Mouse (Mus musculus) liver, embryonic 14.5 days (tissue): ENCODE measurements around the gene Catip. TPM values are rescaled to one million over a fixed set of nuclear protein-coding genes. Genes with fewer than 3 reads are reported as not detected.

ENCODE experiments used
- ATAC-seq: fragments of 200-750 bp; cut with Nextera tagmentation; 2 replicates; pipeline ENCODE4 v1.8.0; 2017; ENCODE audit warnings: moderate number of reproducible peaks, mild to moderate bottlenecking, moderate library complexity; ENCODE audit not compliant: insufficient read depth
- DNase-seq, 3 experiments: peaks; one replicate each; pipeline ENCODE4 v3.0.0-alpha.2; 2012 to 2013; ENCODE audit warnings: low read depth in 3 of 3, low spot score in 3 of 3
- H3K27ac ChIP-seq: fragments of 300-500 bp; sonication (generic); 2 replicates; pipeline ENCODE4 v1.5.1; 2014; ENCODE audit warnings: moderate library complexity, mild to moderate bottlenecking, control low read depth, inconsistent platforms
- H3K27me3 ChIP-seq: fragments of 300-500 bp; sonication (generic); 2 replicates; pipeline ENCODE4 v1.6.1; 2014; ENCODE audit warnings: mild to moderate bottlenecking, low read length, moderate library complexity; ENCODE audit not compliant: control insufficient read depth, insufficient read depth
- H3K36me3 ChIP-seq: fragments of 300-500 bp; sonication (generic); replicated peaks from 2 replicates; pipeline ENCODE4 v1.6.1; 2014; ENCODE audit warnings: low read depth; ENCODE audit not compliant: control insufficient read depth, insufficient read depth
- H3K4me1 ChIP-seq, 2 experiments: fragments of 200-500 bp in 1 of 2; fragments of 300-500 bp in 1 of 2; sonication (generic) in 1 of 2; replicated peaks; 2 replicates each; pipeline ENCODE4 v1.6.1; 2012 to 2014; ENCODE audit warnings: antibody characterized with exemption in 1 of 2, inconsistent platforms in 1 of 2, low read length in 1 of 2; ENCODE audit not compliant: control insufficient read depth in 2 of 2, insufficient read depth in 2 of 2
- H3K4me2 ChIP-seq: fragments of 300-500 bp; sonication (generic); 2 replicates; pipeline ENCODE4 v1.6.1; 2014; ENCODE audit warnings: low read depth, mild to moderate bottlenecking, control low read depth, moderate library complexity
- H3K4me3 ChIP-seq, 2 experiments: fragments of 200-500 bp in 1 of 2; fragments of 300-500 bp in 1 of 2; sonication (generic) in 1 of 2; 2 replicates each; pipeline ENCODE4 v1.5.1; 2012 to 2014; ENCODE audit warnings: low read depth in 2 of 2, low read length in 2 of 2, mild to moderate bottlenecking in 2 of 2, control low read depth in 1 of 2, inconsistent platforms in 1 of 2, moderate library complexity in 1 of 2; ENCODE audit not compliant: insufficient read depth in 1 of 2
- H3K9ac ChIP-seq: fragments of 300-500 bp; sonication (generic); replicated peaks from 2 replicates; pipeline ENCODE4 v1.6.1; 2014; ENCODE audit warnings: mild to moderate bottlenecking, control low read depth, moderate library complexity
- H3K9me3 ChIP-seq: fragments of 300-500 bp; sonication (generic); 2 replicates; pipeline ENCODE4 v1.6.1; 2016; ENCODE audit warnings: low read length, mixed read lengths; ENCODE audit not compliant: control insufficient read depth
- CTCF ChIP-seq: IDR thresholded peaks from 2 replicates; pipeline ENCODE4 v1.5.1; 2016; ENCODE audit warnings: antibody characterized with exemption, low read depth, control low read depth
- EP300 ChIP-seq: IDR thresholded peaks from 2 replicates; pipeline ENCODE4 v1.6.1; 2016; ENCODE audit warnings: antibody characterized with exemption, low read depth
- WGBS: fragments of 180-500 bp; shearing (Covaris S2); extraction: QIAGEN DNeasy Blood & Tissue Kit; methylation state at CpG from one replicate; pipeline ENCODE4 v1.1.7; 2014; ENCODE audit not compliant: insufficient replicate concordance; 5-methylcytosine and 5-hydroxymethylcytosine counted together
- polyA plus RNA-seq, 2 experiments: library from polyadenylated mRNA; depleted of rRNA in 1 of 2; stranded (reverse) in 1 of 2; unstranded in 1 of 2; fragments of >200 nt; fragmentation: Nextera tagmentation in 1 of 2; extraction: Ambion mirVana in 1 of 2; gene quantifications; 2 replicates each; pipeline versions ENCODE4 v1.2.1 to v1.2.3; 2012 to 2014

Catip gene
- polyA plus RNA-seq, 2 experiments, result 0.10 TPM; not detected in 1

GRCm38 (mm10) chr1:74342308-74342707, 19.6 kb upstream of the Catip start:
- H3K27me3 ChIP-seq, result no peaks in the 10 kb centered on the region
- H3K9me3 ChIP-seq, result no peaks in the 10 kb centered on the region
- no peak for DNase-seq
- H3K4me2 ChIP-seq, result no peak overlapping the region
- no peak for ATAC-seq
- TF ChIP-seq CTCF (no peak), EP300 (no peak)
- no peak overlapping the region for H3K9ac ChIP-seq
- H3K36me3 ChIP-seq, result no peaks in the 10 kb centered on the region
- WGBS, result 82% methylated on average over 1 of the region's 1 CpGs
- H3K27ac ChIP-seq, result no peak overlapping the region
- peaks cover 0 to 3% of the 10 kb centered on the region in 2 experiments; a peak in 1 of 4 replicates for H3K4me1 ChIP-seq
- no peak overlapping the region for H3K4me3 ChIP-seq

GRCm38 (mm10) chr1:74343161-74343560, 18.7 kb upstream of the Catip start:
- no peak for TF ChIP-seq EP300
- TF ChIP-seq CTCF, result no peak
- 64% methylated on average over 5 of the region's 5 CpGs for WGBS
- Histone ChIP-seq H3K4me3 (no peak overlapping the region), H3K27me3 (no peaks in the 10 kb centered on the region), H3K4me1 (peaks cover 0 to 3% of the 10 kb centered on the region in 2 experiments; a peak in 1 of 4 replicates), H3K36me3 (no peaks in the 10 kb centered on the region), H3K9me3 (no peaks in the 10 kb centered on the region), H3K4me2 (no peak overlapping the region), H3K27ac (no peak overlapping the region), H3K9ac (no peak overlapping the region)
- ATAC-seq, result no peak
- no peak for DNase-seq

- no peaks in the 10 kb centered on the region for H3K36me3 ChIP-seq
- no peaks in the 10 kb centered on the region for H3K9me3 ChIP-seq
- no peak overlapping the region for H3K27ac ChIP-seq
- H3K9ac ChIP-seq, result no peak overlapping the region
- H3K4me1 ChIP-seq, result peaks cover 0 to 3% of the 10 kb centered on the region in 2 experiments; a peak in 1 of 4 replicates
- WGBS, result 64% methylated on average over 11 of the region's 11 CpGs
- ATAC-seq, result no peak
- no peaks in the 10 kb centered on the region for H3K27me3 ChIP-seq
- no peak overlapping the region for H3K4me3 ChIP-seq
- no peak overlapping the region for H3K4me2 ChIP-seq
- DNase-seq, result no peak
- TF ChIP-seq EP300, result no peak
Observed at GRCm38 (mm10) chr1:74344163-74344916, 17.6 kb upstream of the Catip start.

- Histone ChIP-seq H3K27me3 (no peaks in the 10 kb centered on the region), H3K36me3 (no peaks in the 10 kb centered on the region), H3K4me1 (no peaks in the 10 kb centered on the region), H3K27ac (no peak overlapping the region), H3K9me3 (no peaks in the 10 kb centered on the region), H3K4me2 (no peak overlapping the region), H3K9ac (no peak overlapping the region), H3K4me3 (no peak overlapping the region)
- TF ChIP-seq CTCF, result no peak
- TF ChIP-seq EP300, result no peak
- WGBS, result 74% methylated on average over 13 of the region's 13 CpGs
- ATAC-seq, result no peak
- DNase-seq, result no peak
Observed at GRCm38 (mm10) chr1:74351185-74351769, 10.6 kb upstream of the Catip start.

GRCm38 (mm10) chr1:74352532-74353096, 9.3 kb upstream of the Catip start:
- DNase-seq, result no peak
- no peak for ATAC-seq
- no peaks in the 10 kb centered on the region for H3K27me3 ChIP-seq
- WGBS, result 67% methylated on average over 5 of the region's 5 CpGs
- no peak for TF ChIP-seq EP300
- no peak for TF ChIP-seq CTCF
- no peaks in the 10 kb centered on the region for H3K36me3 ChIP-seq
- H3K9ac ChIP-seq, result no peak overlapping the region
- no peak overlapping the region for H3K4me3 ChIP-seq
- no peaks in the 10 kb centered on the region for H3K4me1 ChIP-seq
- no peaks in the 10 kb centered on the region for H3K9me3 ChIP-seq
- no peak overlapping the region for H3K27ac ChIP-seq
- H3K4me2 ChIP-seq, result no peak overlapping the region
